Mouse (Mus musculus) thymus, adult 2 months (tissue): Measurements from ENCODE around the gene Garem2.

Experiments
- CTCF ChIP-seq: fragments of 200-500 bp; IDR thresholded peaks from 2 replicates; pipeline ENCODE4 v1.5.1; 2012; ENCODE audit warnings: mild to moderate bottlenecking, control low read depth, low read length, moderate library complexity, borderline replicate concordance; ENCODE audit not compliant: control insufficient read depth, poor library complexity, insufficient read depth; ENCODE audit errors: extremely low read depth
- POLR2A ChIP-seq: fragments of 200-500 bp; IDR thresholded peaks from 2 replicates; pipeline ENCODE4 v1.6.1; 2012; ENCODE audit warnings: mild to moderate bottlenecking, low read length, control low read depth, moderate library complexity; ENCODE audit not compliant: control insufficient read depth, poor library complexity, insufficient read depth; ENCODE audit errors: extremely low read depth

DNA sequence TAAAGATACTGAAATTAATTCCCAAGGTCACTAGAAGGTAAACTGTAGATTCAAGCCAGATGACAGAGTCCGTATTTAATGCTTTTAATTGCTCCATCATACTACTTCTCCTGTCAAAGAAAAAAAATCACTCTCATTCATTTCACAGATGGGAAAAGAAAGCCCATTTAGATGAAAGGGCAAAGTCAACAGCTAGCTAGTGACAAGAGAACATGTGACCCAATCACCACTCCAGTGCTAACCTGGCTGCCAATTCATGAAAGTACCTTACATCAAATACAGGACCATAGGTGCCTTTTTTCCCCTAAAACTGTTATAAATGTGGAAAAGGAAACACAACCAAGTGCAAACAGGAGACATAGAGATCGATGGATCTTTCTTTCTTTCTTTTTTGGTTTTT, 48.3 kb downstream of the Garem2 start:
- TF ChIP-seq POLR2A (no peak), CTCF (no peak)
